Mouse (Mus musculus) CD4-positive naive resting alpha-beta T cell, adult 76 days (primary cell): ENCODE measurements around the gene Hus1. TPM values are rescaled to one million over a fixed set of nuclear protein-coding genes. Genes with fewer than 3 reads are reported as not detected.

Source experiments
- total RNA-seq: library from RNA; stranded (reverse); gene quantifications from one replicate; pipeline ENCODE4 v1.2.4, GENCODE M21; 2023

Hus1 gene
- total RNA-seq = 11.1 TPM

GRCm38 (mm10) chr11:9010853-9011339 is at the start of gene Hus1:
TSS of gene Hus1 (minus strand) at chr11:9011191.

GRCm38 (mm10) chr11:9048703-9049060 is 37.7 kb upstream of the Hus1 start, which contains the start of gene Sun3:
TSS of gene Sun3 (minus strand) at chr11:9048991.

GRCm38 (mm10) chr11:9048011-9048702 is 37.2 kb upstream of the Hus1 start, which contains the start of gene Gm11992:
TSS of gene Gm11992 (plus strand) at chr11:9048594.

GRCm38 (mm10) chr11:8973166-8973565 is 37.8 kb downstream of the Hus1 start, which contains the start of gene Pkd1l1:
TSS of gene Pkd1l1 (minus strand) at chr11:8973266.

Other genes starting within 250 kb of the Hus1 start
- gene Pkd1l1, start 37.9 kb downstream of the Hus1 start, total RNA-seq = 0.06 TPM
- gene Gm11992, start 37.4 kb upstream of the Hus1 start, total RNA-seq = not detected
- not detected for gene Sun3, start 37.8 kb upstream of the Hus1 start, total RNA-seq
- not detected for gene Upp1, start 106.9 kb upstream of the Hus1 start, total RNA-seq
- 0.06 TPM for gene Abca13, start 180.8 kb upstream of the Hus1 start, total RNA-seq